Mouse (Mus musculus) olfactory bulb, adult 2 months (tissue): ENCODE measurements at regions not wholly inside any gene's neighbourhood (a gene's known extent, or its start where the extent isn't known, plus 50 kb on each side); places are given as distances from the start of the nearest gene placed in this dataset.

Experiments
- CTCF ChIP-seq: fragments of 200-500 bp; IDR thresholded peaks from 2 replicates; pipeline ENCODE4 v1.5.1; 2012; ENCODE audit warnings: low read depth, mild to moderate bottlenecking, low read length, moderate library complexity; ENCODE audit not compliant: insufficient read depth
- POLR2A ChIP-seq: fragments of 200-500 bp; IDR thresholded peaks from 2 replicates; pipeline ENCODE4 v1.6.1; 2012; ENCODE audit warnings: mild to moderate bottlenecking, low read depth, low read length, moderate library complexity; ENCODE audit not compliant: insufficient read depth

DNA sequence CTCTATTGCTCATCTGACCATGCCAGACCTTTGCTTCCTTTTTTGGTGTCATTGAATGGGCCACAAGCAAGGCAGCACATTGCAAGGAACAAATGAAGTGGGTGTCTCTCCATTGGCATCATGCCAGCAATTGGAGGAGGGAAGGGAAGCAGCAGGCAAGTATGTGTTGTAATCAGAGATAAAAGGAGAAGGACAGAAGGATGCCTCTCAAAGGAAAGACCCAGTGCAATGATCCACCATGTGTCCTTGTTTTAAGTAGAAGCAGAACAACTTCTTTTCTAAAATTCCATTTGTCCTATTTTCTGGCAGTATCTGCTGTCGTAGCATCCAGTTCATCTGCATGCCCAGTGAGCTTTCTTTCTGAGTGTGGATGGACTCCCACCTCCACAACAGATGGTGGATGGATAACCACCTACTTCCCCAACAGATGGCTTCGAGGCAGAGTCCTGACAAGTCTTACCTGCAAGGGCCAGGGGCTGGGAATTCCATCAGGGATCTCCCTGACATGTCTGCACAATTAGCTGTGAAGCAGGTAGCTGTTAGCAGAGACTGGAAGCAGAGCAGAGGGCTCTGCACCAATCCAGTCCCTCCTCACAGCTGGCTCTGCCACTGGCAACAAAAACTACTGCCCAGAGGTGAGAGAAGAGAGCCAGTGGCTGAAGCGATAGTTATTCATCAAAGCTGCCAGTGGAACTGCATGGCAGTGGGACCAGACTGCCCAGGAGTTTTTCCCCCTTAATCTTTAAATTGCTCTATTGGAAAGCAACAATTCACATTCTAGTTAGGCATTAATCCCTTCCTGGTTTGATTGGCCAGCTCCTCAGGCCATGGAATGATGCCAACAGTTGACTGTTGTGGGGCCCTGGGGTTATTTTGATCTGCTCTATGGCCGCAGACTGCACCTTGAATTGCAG is 113.8 kb downstream of the Enkur start:
- TF ChIP-seq POLR2A (no peak), CTCF (no peak)
